Mouse (Mus musculus): ENCODE results near the gene Stk11ip. TPM values are rescaled to one million over a fixed set of nuclear protein-coding genes. Genes with fewer than 3 reads are reported as not detected.

Gene Stk11ip
- total RNA-seq, 2 experiments from 2014 or later, result 34.3 to 35.8 TPM

GRCm38 (mm10) chr1:75505159-75505955, 16.0 kb upstream of the Stk11ip start:
- no peak for TF ChIP-seq CTCF (IDR thresholded peaks at IDR 0.05)
- H3K4me3 ChIP-seq, result peak overlapping the region; percentile 86
- H3K27ac ChIP-seq, result peak overlapping the region; percentile 95
- intact Hi-C loops (cut with DNase I), result loop anchor here (1.0 to 5.0 kb wide), 3 partner anchors 25 to 83 kb away; partner anchors contain the start of gene Slc4a3
- peak; percentile 83 to 86 for DNase-seq (ENCODE audit: extremely low spot score in 1 of 2, low spot score in 2 of 2)

GRCm38 (mm10) chr1:75505956-75506831, 15.1 kb upstream of the Stk11ip start, which contains the start of gene Obsl1:
Gene Obsl1 (minus strand): TSS chr1:75506452.
- H3K4me3 ChIP-seq, result peak within 1 kb of the TSS; percentile 86
- peak within 1 kb of the TSS; percentile 95 for H3K27ac ChIP-seq
- TF ChIP-seq CTCF (IDR thresholded peaks at IDR 0.05), result no peak
- intact Hi-C loops (cut with DNase I), result loop anchor here (1.0 to 5.0 kb wide), 3 partner anchors 26 to 83 kb away; partner anchors contain the start of gene Slc4a3
- DNase-seq (ENCODE audit: extremely low spot score in 1 of 2, low spot score in 2 of 2), result peak; percentile 47 to 51

DNA sequence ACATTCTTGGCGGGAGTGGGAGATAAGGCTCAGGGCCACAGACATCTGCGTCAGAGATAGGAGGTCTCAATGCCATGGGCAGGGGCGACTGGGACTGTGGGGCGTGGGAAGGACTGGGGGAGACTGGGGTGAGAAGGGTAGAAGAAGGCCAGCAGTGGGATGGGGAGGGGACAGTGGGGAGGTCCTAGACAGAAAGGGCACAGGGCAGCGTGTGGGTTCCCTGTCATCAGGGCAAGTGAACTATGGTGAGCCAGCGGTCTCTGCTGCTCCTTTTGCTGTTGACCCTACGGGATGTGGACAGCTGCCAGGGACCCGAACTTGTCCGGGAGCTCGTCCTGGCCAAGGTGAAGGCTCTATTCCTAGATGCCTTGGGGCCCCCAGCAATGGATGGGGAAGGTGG, 14.3 kb upstream of the Stk11ip start, which contains the start of gene Inha:
Gene Inha, plus strand, starts transcription at position 72 of the 400 bp plus-strand sequence.
- DNase-seq (ENCODE audit: extremely low spot score in 1 of 2, low spot score in 2 of 2), result no peak
- TF ChIP-seq CTCF (IDR thresholded peaks at IDR 0.05), result no peak
- Histone ChIP-seq H3K4me3 (peak within 1 kb of the TSS; percentile 86), H3K27ac (peak within 1 kb of the TSS; percentile 95)
- intact Hi-C loops (cut with DNase I), result loop anchor here (5.0 kb wide), 1 partner anchor 40 kb away; the partner anchor contains the start of gene Slc4a3

GRCm38 (mm10) chr1:75509586-75509985, 11.7 kb upstream of the Stk11ip start:
- no peak for DNase-seq (ENCODE audit: extremely low spot score in 1 of 2, low spot score in 2 of 2)
- Histone ChIP-seq H3K27ac (no peak overlapping the region), H3K4me3 (no peak overlapping the region)
- no peak for TF ChIP-seq CTCF (IDR thresholded peaks at IDR 0.05)
- intact Hi-C loops (cut with DNase I), result loop anchor here (5.0 kb wide), 1 partner anchor 38 kb away; the partner anchor contains the start of gene Slc4a3

GRCm38 (mm10) chr1:75510154-75510553, 11.2 kb upstream of the Stk11ip start:
- no peak overlapping the region for H3K27ac ChIP-seq
- DNase-seq (ENCODE audit: extremely low spot score in 1 of 2, low spot score in 2 of 2), result no peak
- TF ChIP-seq CTCF (IDR thresholded peaks at IDR 0.05), result no peak
- intact Hi-C loops (cut with DNase I), result no loop called here
- no peak overlapping the region for H3K4me3 ChIP-seq

DNA sequence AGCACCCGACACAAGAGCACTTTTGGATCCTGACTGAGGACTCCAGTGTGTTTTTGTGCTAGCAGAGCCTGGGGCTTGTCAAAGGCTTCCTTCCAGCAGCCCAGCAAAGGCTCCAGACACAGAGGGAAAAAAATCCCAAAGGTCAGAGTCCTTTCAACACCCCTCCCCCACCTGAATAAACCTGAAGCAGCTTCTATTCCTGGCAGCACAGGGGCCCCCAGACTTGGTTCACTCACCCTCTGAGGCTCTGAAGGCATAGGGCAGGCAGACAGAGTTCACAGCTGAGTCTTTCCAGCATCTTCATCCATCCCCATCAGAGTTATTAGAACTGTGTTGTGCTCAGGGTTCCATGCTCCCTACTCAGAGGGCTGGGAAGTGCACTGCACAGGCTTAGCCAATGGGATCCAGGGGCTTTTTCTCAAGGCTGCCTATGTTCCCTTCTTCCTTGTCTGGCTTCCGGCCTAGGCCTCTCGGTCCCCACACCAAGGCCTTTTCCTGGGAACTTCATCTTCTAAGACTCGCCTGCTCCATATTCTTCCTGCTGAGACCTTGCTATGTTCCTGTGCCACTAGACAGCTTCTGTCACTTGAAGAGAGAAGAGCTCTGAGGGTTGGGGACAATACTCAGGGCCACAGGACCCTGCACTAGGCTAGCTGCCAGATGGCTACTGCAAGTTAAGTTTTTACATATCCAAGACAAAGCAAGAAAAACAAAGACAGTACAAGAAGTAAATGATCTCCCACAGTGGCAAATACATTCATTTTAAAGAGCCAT, 9.7 kb upstream of the Stk11ip start:
- no peak for TF ChIP-seq CTCF (IDR thresholded peaks at IDR 0.05)
- Histone ChIP-seq H3K4me3 (no peak overlapping the region), H3K27ac (no peak overlapping the region)
- no peak for DNase-seq (ENCODE audit: extremely low spot score in 1 of 2, low spot score in 2 of 2)
- intact Hi-C loops (cut with DNase I), result no loop called here

DNA sequence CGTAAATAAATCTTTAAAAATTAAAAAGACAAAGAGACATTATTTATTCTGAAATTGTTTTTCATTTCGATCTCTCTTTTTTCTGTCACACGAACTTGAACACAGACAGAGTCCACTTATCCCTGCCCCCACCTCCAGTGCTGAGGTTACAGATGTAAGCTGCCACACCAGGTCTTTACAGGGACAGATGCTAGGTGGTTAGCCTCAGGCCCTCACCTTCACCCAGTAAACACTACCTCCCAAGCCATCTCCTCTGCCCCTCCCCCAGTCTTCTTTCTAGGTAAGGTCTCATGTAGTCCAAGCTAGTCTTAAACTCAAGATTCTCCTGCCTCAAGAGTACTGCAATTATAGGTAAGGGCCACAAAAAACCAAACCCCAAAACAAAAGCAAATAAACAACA, 8.8 kb upstream of the Stk11ip start:
- DNase-seq (ENCODE audit: extremely low spot score in 1 of 2, low spot score in 2 of 2), result no peak
- intact Hi-C loops (cut with DNase I), result no loop called here
- H3K4me3 ChIP-seq, result no peak overlapping the region
- H3K27ac ChIP-seq, result no peak overlapping the region
- no peak for TF ChIP-seq CTCF (IDR thresholded peaks at IDR 0.05)

- TF ChIP-seq CTCF (IDR thresholded peaks at IDR 0.05), result no peak
- intact Hi-C loops (cut with DNase I), result no loop called here
- DNase-seq (ENCODE audit: extremely low spot score in 1 of 2, low spot score in 2 of 2), result no peak
Measured at GRCm38 (mm10) chr1:75516703-75517380, 4.5 kb upstream of the Stk11ip start.

DNA sequence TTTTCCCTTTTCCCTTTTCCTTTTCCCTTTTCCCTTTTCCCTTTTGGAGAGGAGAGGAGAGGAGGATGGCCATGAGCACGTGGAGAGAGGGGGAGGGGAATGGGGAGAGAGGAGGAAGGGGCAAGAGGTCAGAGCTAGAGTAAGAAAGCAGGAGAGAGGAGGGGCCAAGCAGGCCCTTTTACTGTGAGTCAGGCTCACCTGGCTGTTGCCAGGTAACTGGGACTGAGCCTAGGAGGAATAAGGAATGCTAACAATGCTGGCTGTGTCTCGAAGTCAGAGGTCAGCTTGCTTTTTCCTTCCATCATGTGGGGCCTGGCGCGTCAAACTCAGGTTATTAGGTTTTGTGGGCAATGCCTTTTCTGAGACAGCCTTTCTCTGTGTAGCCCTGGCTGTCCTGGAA, 3.3 kb upstream of the Stk11ip start:
- DNase-seq (ENCODE audit: extremely low spot score in 1 of 2, low spot score in 2 of 2), result no peak
- TF ChIP-seq CTCF (IDR thresholded peaks at IDR 0.05), result no peak
- no peak overlapping the region for H3K4me3 ChIP-seq
- H3K27ac ChIP-seq, result no peak overlapping the region
- intact Hi-C loops (cut with DNase I), result no loop called here

More at GRCm38 (mm10) chr1:75516703-75517380, 4.5 kb upstream of the Stk11ip start:
- Histone ChIP-seq H3K27ac (no peak overlapping the region), H3K4me3 (no peak overlapping the region)

- H3K27ac ChIP-seq, result no peak overlapping the region
- H3K4me3 ChIP-seq, result no peak overlapping the region
- DNase-seq (ENCODE audit: extremely low spot score in 1 of 2, low spot score in 2 of 2), result no peak
- intact Hi-C loops (cut with DNase I), result no loop called here
- no peak for TF ChIP-seq CTCF (IDR thresholded peaks at IDR 0.05)
Measured at GRCm38 (mm10) chr1:75518427-75518826, 2.9 kb upstream of the Stk11ip start.

- no peak for DNase-seq (ENCODE audit: extremely low spot score in 1 of 2, low spot score in 2 of 2)
- TF ChIP-seq CTCF (IDR thresholded peaks at IDR 0.05), result no peak
- intact Hi-C loops (cut with DNase I), result no loop called here
- no peak overlapping the region for H3K27ac ChIP-seq
- H3K4me3 ChIP-seq, result no peak overlapping the region
Measured at GRCm38 (mm10) chr1:75519576-75519975, 1.8 kb upstream of the Stk11ip start.
